Mouse (Mus musculus): ENCODE results near the gene Gm28845. TPM values are rescaled to one million over a fixed set of nuclear protein-coding genes. Genes with fewer than 3 reads are reported as not detected.

Gm28845 gene
- polyA plus RNA-seq, 1 experiment = not detected

GRCm38 (mm10) chr1:65112031-65112806 is 7.1 kb downstream of the Gm28845 start:
- Histone ChIP-seq H3K4me1 (ENCODE audit: control insufficient read depth, insufficient read depth, low read length) (no peaks in the 10 kb centered on the region), H3K4me3 (replicated peaks; ENCODE audit: extremely low read depth, low read depth, low read length) (no peak overlapping the region)
- DNase-seq = peak; percentile 43
- TF ChIP-seq CTCF (IDR thresholded peaks at IDR 0.05; ENCODE audit: insufficient read depth, low read length) (peak; percentile 89), POLR2A (IDR thresholded peaks at IDR 0.05; ENCODE audit: borderline replicate concordance, extremely low read depth, low read depth, low read length) (no peak)
- WGBS = 7% methylated on average over 8 of the region's 8 CpGs

GRCm38 (mm10) chr1:65109756-65110435 is 9.5 kb downstream of the Gm28845 start:
- Histone ChIP-seq H3K4me1 (ENCODE audit: control insufficient read depth, insufficient read depth, low read length) (no peaks in the 10 kb centered on the region), H3K4me3 (replicated peaks; ENCODE audit: extremely low read depth, low read depth, low read length) (no peak overlapping the region)
- 74% methylated on average over 25 of the region's 25 CpGs for WGBS
- TF ChIP-seq CTCF (IDR thresholded peaks at IDR 0.05; ENCODE audit: insufficient read depth, low read length) = no peak
- TF ChIP-seq POLR2A (IDR thresholded peaks at IDR 0.05; ENCODE audit: borderline replicate concordance, extremely low read depth, low read depth, low read length) = no peak
- DNase-seq = no peak

GRCm38 (mm10) chr1:65109196-65109595 is 10.2 kb downstream of the Gm28845 start:
- no peak overlapping the region for H3K4me3 ChIP-seq (replicated peaks; ENCODE audit: extremely low read depth, low read depth, low read length)
- DNase-seq = no peak
- H3K4me1 ChIP-seq (ENCODE audit: control insufficient read depth, insufficient read depth, low read length) = no peaks in the 10 kb centered on the region
- TF ChIP-seq CTCF (IDR thresholded peaks at IDR 0.05; ENCODE audit: insufficient read depth, low read length) (no peak), POLR2A (IDR thresholded peaks at IDR 0.05; ENCODE audit: borderline replicate concordance, extremely low read depth, low read depth, low read length) (no peak)
- WGBS = 90% methylated on average over 8 of the region's 8 CpGs

- WGBS = 78% methylated on average over 10 of the region's 10 CpGs
Measured at GRCm38 (mm10) chr1:65107654-65108279, 11.6 kb downstream of the Gm28845 start.

GRCm38 (mm10) chr1:65103273-65103672 is 16.1 kb downstream of the Gm28845 start, which contains the start of gene Cryga:
Cryga (minus strand) TSS chr1:65103373.
- DNase-seq = no peak
- TF ChIP-seq CTCF (IDR thresholded peaks at IDR 0.05; ENCODE audit: insufficient read depth, low read length) (no peak), POLR2A (IDR thresholded peaks at IDR 0.05; ENCODE audit: borderline replicate concordance, extremely low read depth, low read depth, low read length) (no peak)
- no peaks in the 10 kb centered on the region for H3K4me1 ChIP-seq (ENCODE audit: control insufficient read depth, insufficient read depth, low read length)
- no peak within 1 kb of the TSS for H3K4me3 ChIP-seq (replicated peaks; ENCODE audit: extremely low read depth, low read depth, low read length)
- 84% methylated on average over 11 of the region's 11 CpGs for WGBS

More at GRCm38 (mm10) chr1:65107654-65108279, 11.6 kb downstream of the Gm28845 start:
- no peak overlapping the region for H3K4me3 ChIP-seq (replicated peaks; ENCODE audit: extremely low read depth, low read depth, low read length)
- no peaks in the 10 kb centered on the region for H3K4me1 ChIP-seq (ENCODE audit: control insufficient read depth, insufficient read depth, low read length)
- no peak for DNase-seq
- TF ChIP-seq POLR2A (IDR thresholded peaks at IDR 0.05; ENCODE audit: borderline replicate concordance, extremely low read depth, low read depth, low read length) (no peak), CTCF (IDR thresholded peaks at IDR 0.05; ENCODE audit: insufficient read depth, low read length) (no peak)

GRCm38 (mm10) chr1:65096953-65097352 is 22.4 kb downstream of the Gm28845 start:
- no peak for DNase-seq
- Histone ChIP-seq H3K4me1 (ENCODE audit: control insufficient read depth, insufficient read depth, low read length) (no peaks in the 10 kb centered on the region), H3K4me3 (replicated peaks; ENCODE audit: extremely low read depth, low read depth, low read length) (no peak overlapping the region)
- 82% methylated on average over 3 of the region's 3 CpGs for WGBS
- no peak for TF ChIP-seq POLR2A (IDR thresholded peaks at IDR 0.05; ENCODE audit: borderline replicate concordance, extremely low read depth, low read depth, low read length)
- no peak for TF ChIP-seq CTCF (IDR thresholded peaks at IDR 0.05; ENCODE audit: insufficient read depth, low read length)

- no peaks in the 10 kb centered on the region for H3K4me1 ChIP-seq (ENCODE audit: control insufficient read depth, insufficient read depth, low read length)
- no peak for TF ChIP-seq CTCF (IDR thresholded peaks at IDR 0.05; ENCODE audit: insufficient read depth, low read length)
- TF ChIP-seq POLR2A (IDR thresholded peaks at IDR 0.05; ENCODE audit: borderline replicate concordance, extremely low read depth, low read depth, low read length) = no peak
- H3K4me3 ChIP-seq (replicated peaks; ENCODE audit: extremely low read depth, low read depth, low read length) = no peak overlapping the region
- DNase-seq = no peak
- WGBS = 87% methylated on average over 3 of the region's 3 CpGs
Measured at GRCm38 (mm10) chr1:65091566-65091965, 27.8 kb downstream of the Gm28845 start.

GRCm38 (mm10) chr1:65090370-65090769 is 29.0 kb downstream of the Gm28845 start:
- DNase-seq = peak; percentile 17
- no peak for TF ChIP-seq POLR2A (IDR thresholded peaks at IDR 0.05; ENCODE audit: borderline replicate concordance, extremely low read depth, low read depth, low read length)
- TF ChIP-seq CTCF (IDR thresholded peaks at IDR 0.05; ENCODE audit: insufficient read depth, low read length) = no peak
- Histone ChIP-seq H3K4me1 (ENCODE audit: control insufficient read depth, insufficient read depth, low read length) (no peaks in the 10 kb centered on the region), H3K4me3 (replicated peaks; ENCODE audit: extremely low read depth, low read depth, low read length) (no peak overlapping the region)
- WGBS = 21% methylated on average over 2 of the region's 2 CpGs

- no peak for DNase-seq
- Histone ChIP-seq H3K4me3 (replicated peaks; ENCODE audit: extremely low read depth, low read depth, low read length) (no peak overlapping the region), H3K4me1 (ENCODE audit: control insufficient read depth, insufficient read depth, low read length) (no peaks in the 10 kb centered on the region)
- TF ChIP-seq POLR2A (IDR thresholded peaks at IDR 0.05; ENCODE audit: borderline replicate concordance, extremely low read depth, low read depth, low read length) (no peak), CTCF (IDR thresholded peaks at IDR 0.05; ENCODE audit: insufficient read depth, low read length) (no peak)
- 68% methylated on average over 6 of the region's 6 CpGs for WGBS
Measured at GRCm38 (mm10) chr1:65088567-65089356, 30.6 kb downstream of the Gm28845 start.

All from lung, adult 2 months (tissue).